Mouse (Mus musculus): ENCODE measurements around the gene Lman1l. TPM values are rescaled to one million over a fixed set of nuclear protein-coding genes. Genes with fewer than 3 reads are reported as not detected.

The Lman1l gene
- total RNA-seq, 2 experiments from 2014 or later, result not detected

DNA sequence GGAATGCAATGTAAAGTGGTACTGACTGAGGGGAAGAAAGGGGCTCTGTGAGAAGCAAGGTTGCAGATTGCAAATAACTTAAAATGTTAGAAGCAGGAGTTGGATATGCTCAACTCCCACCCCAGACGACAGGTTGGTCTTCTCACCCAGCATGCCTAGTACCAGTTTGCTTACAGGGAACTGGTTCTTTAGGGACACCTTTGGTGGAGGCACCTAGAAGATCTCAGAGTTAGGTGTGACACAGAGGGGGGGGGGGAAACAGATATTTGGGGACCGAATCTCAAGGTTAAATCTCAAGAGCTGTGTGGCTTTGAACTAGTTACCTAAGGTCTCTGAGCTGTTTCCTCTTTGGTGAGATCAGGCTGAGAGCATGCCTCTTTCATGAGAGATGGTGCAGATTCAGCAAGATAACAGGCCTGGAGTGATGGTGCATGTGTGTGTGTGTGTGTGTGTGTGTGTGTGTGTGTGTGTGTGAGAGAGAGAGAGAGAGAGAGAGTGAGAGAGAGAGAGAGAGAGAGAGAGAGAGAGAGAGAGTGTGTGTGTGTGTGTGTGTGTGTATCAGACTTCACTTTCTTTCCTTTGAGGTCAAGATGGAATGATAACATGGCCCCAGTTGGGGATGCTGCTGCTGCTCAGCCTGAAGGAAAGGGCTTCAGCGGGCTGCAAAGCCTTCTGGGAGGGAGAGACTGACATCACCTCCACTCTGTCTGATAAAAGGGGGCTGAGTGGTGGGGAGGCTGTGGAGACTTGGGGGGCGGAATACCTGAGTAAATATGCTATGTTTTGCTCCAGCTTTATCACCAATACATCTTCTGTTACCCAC, 26.9 kb upstream of the Lman1l start:
- intact Hi-C loops (cut with DNase I), result no loop called here
- DNase-seq (ENCODE audit: low spot score), result no peak

- DNase-seq (ENCODE audit: low spot score), result no peak
- intact Hi-C loops (cut with DNase I), result no loop called here
Observed at GRCm38 (mm10) chr9:57646551-57647103, 26.1 kb upstream of the Lman1l start.

GRCm38 (mm10) chr9:57644944-57645893, 24.6 kb upstream of the Lman1l start:
- intact Hi-C loops (cut with DNase I), result loop anchor here (5.0 kb wide), 1 partner anchor 123 kb away; the partner anchor contains the start of gene Cox5a
- DNase-seq (ENCODE audit: low spot score), result peak; percentile 91

DNA sequence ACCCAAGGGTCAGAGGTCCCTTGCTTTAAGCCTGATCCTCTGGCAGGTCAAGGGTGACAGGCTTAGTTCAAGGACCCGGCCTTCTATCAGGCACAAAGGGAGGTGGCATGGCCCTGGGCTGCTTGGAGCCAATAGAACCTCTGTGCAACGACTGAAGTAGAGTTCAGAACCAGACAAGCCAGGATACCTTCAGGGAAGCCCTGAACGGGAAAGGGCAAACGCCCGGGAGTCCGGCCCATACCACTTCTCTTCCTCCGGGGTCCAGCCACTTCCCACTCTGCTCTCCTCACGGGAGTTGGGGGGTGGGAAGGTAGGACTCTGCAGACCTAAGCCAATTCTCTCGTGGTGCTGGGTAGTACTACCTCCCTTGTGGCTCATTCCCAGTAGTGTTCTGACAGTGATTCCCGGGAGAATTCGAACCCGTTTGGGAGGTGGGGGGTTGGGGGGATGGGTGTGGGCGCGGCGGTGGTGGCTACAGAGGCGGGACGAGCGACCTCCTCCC, 23.9 kb upstream of the Lman1l start:
- intact Hi-C loops (cut with DNase I), result loop anchor here (5.0 kb wide), 1 partner anchor 122 kb away; the partner anchor contains the start of gene Cox5a
- DNase-seq (ENCODE audit: low spot score), result no peak

GRCm38 (mm10) chr9:57643856-57644180, 23.2 kb upstream of the Lman1l start:
- DNase-seq (ENCODE audit: low spot score), result no peak
- intact Hi-C loops (cut with DNase I), result loop anchor here (5.0 kb wide), 1 partner anchor 122 kb away; the partner anchor contains the start of gene Cox5a

GRCm38 (mm10) chr9:57643169-57643855, 22.7 kb upstream of the Lman1l start:
- intact Hi-C loops (cut with DNase I), result loop anchor here (5.0 kb wide), 1 partner anchor 121 kb away; the partner anchor contains the start of gene Cox5a
- DNase-seq (ENCODE audit: low spot score), result no peak

GRCm38 (mm10) chr9:57641775-57642550, 21.4 kb upstream of the Lman1l start:
- intact Hi-C loops (cut with DNase I), result loop anchor here (5.0 kb wide), 1 partner anchor 120 kb away; the partner anchor contains the start of gene Cox5a
- DNase-seq (ENCODE audit: low spot score), result no peak

DNA sequence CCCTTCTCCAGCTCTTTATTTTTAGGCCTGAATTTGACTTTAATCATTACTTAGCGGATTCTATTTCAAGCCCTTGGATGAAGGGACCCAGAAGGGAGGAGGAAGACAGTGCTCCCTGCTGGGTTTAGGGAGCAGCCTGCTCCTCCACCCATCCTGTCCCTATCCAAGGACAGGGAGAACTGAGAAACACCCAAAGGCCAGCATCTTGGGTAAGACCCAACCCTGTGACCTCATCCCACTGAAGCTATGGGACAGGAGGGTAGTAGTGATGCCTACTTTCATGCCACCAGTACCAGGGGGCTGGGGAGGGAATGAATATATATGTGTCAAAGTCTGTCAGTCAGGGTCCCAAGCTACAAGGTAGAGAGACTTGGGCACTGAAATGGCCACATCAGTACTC, 20.4 kb upstream of the Lman1l start:
- intact Hi-C loops (cut with DNase I), result loop anchor here (5.0 kb wide), 1 partner anchor 119 kb away; the partner anchor contains the start of gene Cox5a
- DNase-seq (ENCODE audit: low spot score), result no peak

GRCm38 (mm10) chr9:57640384-57640783, 19.8 kb upstream of the Lman1l start:
- intact Hi-C loops (cut with DNase I), result loop anchor here (5.0 kb wide), 1 partner anchor 118 kb away; the partner anchor contains the start of gene Cox5a
- peak; percentile 45 for DNase-seq (ENCODE audit: low spot score)

- no peak for DNase-seq (ENCODE audit: low spot score)
- intact Hi-C loops (cut with DNase I), result loop anchor here (5.0 kb wide), 1 partner anchor 117 kb away; the partner anchor contains the start of gene Cox5a
Observed at GRCm38 (mm10) chr9:57639661-57640328, 19.2 kb upstream of the Lman1l start.

- DNase-seq (ENCODE audit: low spot score), result no peak
- intact Hi-C loops (cut with DNase I), result no loop called here
Observed at GRCm38 (mm10) chr9:57638651-57639459, 18.3 kb upstream of the Lman1l start.

- intact Hi-C loops (cut with DNase I), result no loop called here
- peak; percentile 48 for DNase-seq (ENCODE audit: low spot score)
Observed at GRCm38 (mm10) chr9:57637741-57638322, 17.3 kb upstream of the Lman1l start.

DNA sequence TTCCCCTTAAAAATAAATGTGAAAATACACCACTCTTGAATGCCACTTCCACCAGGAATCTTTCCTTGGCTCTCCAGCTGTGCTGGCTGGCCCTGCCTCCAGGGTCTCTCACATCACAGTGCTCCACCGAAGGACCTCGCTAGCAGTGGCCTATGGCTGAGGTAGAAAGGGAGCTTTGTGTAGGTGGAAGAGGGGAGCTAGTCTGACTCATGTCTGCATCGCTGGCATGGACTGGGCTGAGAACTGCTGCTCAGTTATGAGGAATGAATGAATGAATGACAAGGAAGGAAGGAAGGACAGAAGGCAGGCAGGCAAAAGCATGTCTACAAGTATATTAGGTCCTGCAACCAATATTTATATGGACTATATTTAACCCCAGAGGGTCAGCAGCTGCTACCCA, 16.7 kb upstream of the Lman1l start:
- intact Hi-C loops (cut with DNase I), result no loop called here

GRCm38 (mm10) chr9:57633481-57634024, 13.0 kb upstream of the Lman1l start:
- DNase-seq (ENCODE audit: low spot score), result no peak
- intact Hi-C loops (cut with DNase I), result no loop called here

More for the DNA sequence above, 16.7 kb upstream of the Lman1l start:
- no peak for DNase-seq (ENCODE audit: low spot score)

GRCm38 (mm10) chr9:57629118-57629874, 8.7 kb upstream of the Lman1l start:
- DNase-seq (ENCODE audit: low spot score), result peak; percentile 52
- intact Hi-C loops (cut with DNase I), result loop anchor here (1.0 kb wide), 1 partner anchor 26 kb away; no protein-coding TSS in a partner anchor

- intact Hi-C loops (cut with DNase I), result loop anchor here (1.0 kb wide), 1 partner anchor 27 kb away; no protein-coding TSS in a partner anchor
- no peak for DNase-seq (ENCODE audit: low spot score)
Observed at GRCm38 (mm10) chr9:57628717-57629116, 8.1 kb upstream of the Lman1l start.
